Mouse (Mus musculus) spleen, postnatal 10 days (tissue): ENCODE data around the gene Mkln1.

Experiments used
- DNase-seq, 2 experiments: peaks; one replicate each; pipeline ENCODE4 v3.0.0; 2021 to 2022; ENCODE audit warnings: low spot score in 2 of 2

Mkln1 gene

DNA sequence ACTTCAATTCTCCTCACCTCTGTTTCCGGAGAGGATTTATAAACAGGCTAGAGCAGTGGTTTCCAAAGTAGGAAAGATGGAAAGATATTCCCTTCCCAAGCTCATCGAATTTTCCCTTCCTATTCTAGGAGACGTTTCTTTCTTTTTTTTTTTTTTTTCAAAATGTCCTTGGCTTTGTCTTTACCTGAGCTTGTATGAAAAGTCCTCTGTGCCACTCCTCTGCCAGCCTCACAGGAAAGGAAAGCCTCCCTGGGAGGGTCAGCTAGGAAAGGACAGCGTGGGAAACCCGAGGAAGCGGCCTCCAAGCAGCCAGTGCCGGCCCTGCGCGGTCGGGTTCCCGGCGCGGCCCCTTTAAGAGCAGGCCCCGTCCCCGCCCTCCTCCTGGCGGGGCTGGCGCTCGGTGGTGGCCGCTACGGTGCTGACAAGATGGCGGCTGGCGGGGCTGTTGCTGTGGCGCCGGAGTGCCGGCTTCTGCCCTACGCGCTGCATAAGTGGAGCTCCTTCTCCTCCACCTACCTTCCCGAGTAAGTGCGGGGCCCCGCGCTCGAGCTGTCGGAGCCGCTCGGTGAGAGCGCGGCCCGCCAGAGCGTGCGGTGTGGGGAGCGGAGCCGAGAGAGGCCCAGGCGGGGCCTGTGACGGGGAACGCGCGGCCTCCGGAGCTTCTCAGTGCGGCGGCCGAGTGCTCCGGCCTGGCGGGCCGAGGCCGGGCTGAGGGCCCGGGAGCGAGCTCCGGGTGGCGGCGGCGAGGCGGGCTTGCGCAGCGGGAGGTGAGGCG is at the start of gene Mkln1:
Gene Mkln1, plus strand, starts transcription at position 305 of the 775 bp plus-strand sequence.
- peak; percentile 91 for DNase-seq

- DNase-seq: no peak
Measured at GRCm38 (mm10) chr6:31356444-31357191, 41.9 kb upstream of the Mkln1 start.

DNA sequence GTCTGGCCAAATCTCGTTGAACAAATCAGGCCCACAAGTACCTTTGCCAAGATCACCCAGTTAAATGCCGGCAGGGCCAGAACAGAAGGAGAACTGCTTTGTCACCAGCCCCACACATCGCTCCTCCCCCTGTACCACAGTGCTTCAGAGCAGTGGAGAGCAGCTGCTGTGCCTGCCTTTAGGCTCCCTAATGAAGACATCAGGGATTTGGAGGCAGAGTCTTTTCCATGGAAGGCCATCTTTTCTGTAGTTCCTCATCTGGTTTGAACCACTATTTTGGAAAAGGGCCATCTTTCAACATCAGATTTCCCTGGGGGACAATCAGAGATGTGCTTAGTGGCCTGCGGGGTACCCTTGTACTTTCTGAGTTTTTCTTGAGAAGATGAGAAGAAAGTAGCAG is 41.2 kb upstream of the Mkln1 start:
- no peak for DNase-seq

DNA sequence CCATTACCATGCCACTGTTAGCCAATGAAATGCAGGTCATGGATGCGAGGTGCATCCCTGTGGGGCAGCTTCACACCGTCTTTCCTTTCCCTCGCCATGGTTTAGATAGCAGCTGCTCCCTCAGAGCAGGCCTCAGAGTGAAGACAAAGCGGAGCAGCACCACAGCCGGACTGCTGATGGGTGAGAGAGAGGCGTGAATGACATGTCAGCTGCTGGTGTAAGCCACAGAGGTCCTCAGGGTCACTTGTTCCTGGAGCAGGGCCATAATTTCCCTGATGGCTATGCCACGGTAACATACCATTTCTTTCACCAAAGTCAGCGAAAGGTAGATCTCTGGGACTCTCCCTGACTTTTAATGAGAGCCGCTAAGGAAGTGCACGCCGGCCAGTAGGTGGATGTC is 35.9 kb upstream of the Mkln1 start:
- no peak for DNase-seq

GRCm38 (mm10) chr6:31364399-31364798 is 34.1 kb upstream of the Mkln1 start:
- DNase-seq: no peak

GRCm38 (mm10) chr6:31367947-31368346 is 30.6 kb upstream of the Mkln1 start:
- no peak for DNase-seq

GRCm38 (mm10) chr6:31368559-31368958 is 30.0 kb upstream of the Mkln1 start:
- no peak for DNase-seq

GRCm38 (mm10) chr6:31369875-31370274 is 28.7 kb upstream of the Mkln1 start:
- DNase-seq: peak in 1 of 2 experiments; percentile 57

DNA sequence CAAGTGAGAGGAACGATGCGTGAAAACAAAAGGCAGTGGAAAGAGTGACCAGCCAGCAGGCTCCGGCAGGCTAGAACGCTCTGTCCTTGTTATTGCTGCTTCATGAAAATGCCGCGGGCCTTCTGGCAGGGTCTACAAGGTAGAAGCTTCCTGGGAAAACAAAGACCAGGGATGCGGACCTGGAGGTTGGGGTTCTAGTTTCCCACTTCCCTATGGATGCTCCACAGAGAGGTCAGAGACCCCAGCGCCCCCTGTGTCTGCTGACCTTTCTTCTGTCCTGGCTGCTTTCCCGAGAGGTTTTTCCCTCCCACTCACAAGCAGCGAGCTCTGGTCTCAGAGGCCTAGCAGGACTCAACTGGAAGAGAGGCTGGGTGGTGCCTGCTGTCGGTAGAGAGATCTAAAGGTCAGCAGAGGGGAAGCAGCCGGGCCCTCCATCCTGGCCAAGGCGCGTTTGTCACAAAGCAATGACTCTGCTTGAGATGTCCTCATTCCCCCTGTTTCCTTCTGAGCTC is 27.9 kb upstream of the Mkln1 start:
- DNase-seq: no peak

- no peak for DNase-seq
Measured at GRCm38 (mm10) chr6:31371140-31371539, 27.4 kb upstream of the Mkln1 start.

- no peak for DNase-seq
Measured at GRCm38 (mm10) chr6:31372620-31373019, 25.9 kb upstream of the Mkln1 start.

DNA sequence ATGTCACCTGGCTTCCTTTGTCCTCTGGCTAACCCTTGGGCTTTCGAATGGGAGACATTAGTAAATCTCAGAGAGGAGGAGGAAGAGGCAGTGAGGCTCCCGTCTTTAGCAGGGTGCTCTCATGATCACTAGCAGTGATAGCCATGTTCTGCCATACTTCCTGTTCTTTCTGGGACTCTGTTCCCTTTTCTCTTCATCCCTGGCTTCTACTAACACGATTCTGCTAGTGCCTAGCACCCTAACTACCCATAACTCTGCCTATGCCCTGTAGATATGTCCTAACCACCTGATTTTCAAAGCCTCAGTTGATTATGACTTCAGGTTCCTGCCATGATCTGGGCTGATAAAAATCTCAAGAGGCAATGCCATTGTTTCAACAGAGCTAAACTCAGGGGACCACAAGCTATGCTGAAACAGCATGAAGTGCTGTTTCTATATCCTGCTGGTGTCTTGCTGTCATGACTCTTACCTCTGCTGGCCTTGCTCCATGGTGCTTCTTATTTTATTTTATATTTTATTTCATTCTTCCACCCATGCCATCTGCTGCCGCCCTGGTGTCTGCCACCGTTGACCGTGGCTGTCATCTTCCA is 25.4 kb upstream of the Mkln1 start:
- no peak for DNase-seq

GRCm38 (mm10) chr6:31382989-31383388 is 15.5 kb upstream of the Mkln1 start:
- DNase-seq: no peak

DNA sequence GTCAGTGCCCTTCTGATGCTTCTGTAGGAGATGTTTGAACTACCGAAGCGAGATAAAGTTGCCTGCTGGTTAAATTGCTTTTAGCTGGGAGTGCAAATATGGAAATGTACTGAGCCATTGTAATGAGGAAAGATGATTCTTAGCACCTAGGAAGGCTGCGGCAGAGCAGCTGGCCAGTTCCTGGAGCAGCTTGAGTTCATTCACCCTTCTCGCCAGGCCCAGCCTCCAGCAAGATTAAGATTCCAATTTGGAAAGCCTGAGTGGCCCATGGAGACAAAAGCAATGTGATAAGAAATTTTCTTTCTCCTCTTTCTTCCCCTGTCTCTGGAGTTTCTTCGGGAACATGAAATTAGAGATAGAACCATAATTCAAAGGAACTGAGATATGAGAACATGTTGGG is 13.7 kb upstream of the Mkln1 start:
- DNase-seq: no peak

- no peak for DNase-seq
Measured at GRCm38 (mm10) chr6:31385281-31386145, 13.0 kb upstream of the Mkln1 start.

DNA sequence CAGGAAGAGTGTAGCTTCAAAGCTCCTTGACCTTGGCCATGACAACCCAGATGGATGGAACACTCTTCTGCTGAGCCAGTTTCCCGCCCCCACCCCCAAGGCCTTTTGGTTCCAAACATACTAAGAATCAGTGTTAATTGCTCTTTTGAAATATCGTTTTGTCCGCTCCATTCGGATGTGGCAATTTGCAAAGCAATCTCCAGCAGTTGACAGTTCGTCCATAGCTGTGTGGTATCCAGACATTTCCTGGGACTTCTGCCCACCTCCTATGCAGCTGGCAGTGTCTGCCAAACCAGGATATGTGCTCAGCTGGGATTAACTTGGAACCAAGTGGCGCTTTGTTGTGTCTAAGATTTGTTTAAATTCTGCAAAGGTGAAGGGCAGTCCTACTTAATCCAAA is 8.8 kb upstream of the Mkln1 start:
- no peak for DNase-seq

DNA sequence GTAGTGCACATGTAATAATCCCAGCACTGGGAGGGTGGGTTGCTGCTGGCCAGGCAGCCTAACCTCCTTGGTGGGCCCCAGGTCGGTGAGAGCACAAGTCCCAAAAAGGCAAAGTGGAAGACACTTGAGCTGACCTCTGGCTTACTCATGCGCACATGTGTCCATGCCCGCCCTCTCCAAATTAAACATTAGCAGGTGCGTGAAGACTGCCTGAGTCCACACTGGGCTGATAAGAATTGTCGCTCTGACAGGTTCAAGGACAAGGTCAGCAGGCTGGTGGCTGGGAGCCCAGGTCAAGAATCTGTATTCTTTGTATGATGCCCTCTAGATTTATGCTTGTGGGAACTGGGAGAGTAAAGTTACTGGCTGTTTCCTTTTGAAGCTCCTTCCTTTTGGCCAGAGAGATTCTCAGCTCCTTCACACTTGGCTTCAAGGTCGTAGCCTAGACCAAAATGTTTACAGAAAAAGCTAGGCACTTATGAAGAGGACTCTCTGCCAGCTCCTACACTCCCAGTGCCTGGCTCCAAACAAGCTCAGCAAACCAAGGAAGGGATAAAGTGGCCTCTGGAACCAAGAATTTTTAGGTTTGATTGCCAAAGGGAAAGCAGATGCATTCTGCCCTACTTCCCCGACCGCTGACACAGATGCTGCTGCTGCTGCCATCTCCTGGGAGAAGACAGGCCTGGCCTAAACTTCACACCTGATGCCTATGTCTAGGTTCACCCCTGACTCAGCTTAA is 8.1 kb upstream of the Mkln1 start:
- DNase-seq: no peak

DNA sequence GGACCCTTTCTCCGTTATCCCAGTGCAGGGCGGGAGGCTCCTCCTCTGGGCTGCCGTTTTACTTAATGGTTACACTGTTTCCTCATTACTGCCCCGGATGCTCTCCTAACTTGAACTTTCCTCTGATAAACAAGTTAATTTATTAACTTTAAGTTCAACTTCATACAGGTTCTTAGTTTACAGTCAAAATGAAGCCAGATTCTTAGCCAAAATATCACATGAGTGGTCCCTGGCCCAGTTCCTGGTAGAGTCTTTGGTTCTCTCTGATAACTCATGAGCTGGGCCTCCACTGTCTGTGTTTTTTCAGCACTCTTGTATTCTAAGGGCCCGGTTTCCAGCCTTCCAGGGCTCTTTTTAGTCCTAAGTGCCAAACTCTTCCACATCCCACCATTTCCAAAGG is 5.7 kb upstream of the Mkln1 start:
- no peak for DNase-seq

DNA sequence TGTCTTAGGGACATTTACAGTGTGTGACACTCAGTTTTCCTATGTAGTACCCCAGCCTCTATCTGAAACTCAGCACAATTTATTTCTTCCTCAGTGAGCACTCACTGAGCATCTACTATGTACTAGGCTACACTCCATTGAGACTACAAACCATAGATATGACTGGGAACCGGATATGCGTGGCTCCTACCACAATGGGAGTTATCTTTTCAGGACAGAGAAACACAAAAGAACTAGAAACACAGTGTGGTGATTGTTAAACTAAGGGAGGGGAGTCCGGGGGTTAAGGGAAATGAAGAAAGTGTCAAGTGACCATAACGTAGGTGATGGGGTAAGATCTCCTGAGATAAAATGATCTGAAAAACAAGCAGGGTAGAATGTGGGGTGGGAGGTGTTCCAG is 2.4 kb upstream of the Mkln1 start:
- DNase-seq: no peak

DNA sequence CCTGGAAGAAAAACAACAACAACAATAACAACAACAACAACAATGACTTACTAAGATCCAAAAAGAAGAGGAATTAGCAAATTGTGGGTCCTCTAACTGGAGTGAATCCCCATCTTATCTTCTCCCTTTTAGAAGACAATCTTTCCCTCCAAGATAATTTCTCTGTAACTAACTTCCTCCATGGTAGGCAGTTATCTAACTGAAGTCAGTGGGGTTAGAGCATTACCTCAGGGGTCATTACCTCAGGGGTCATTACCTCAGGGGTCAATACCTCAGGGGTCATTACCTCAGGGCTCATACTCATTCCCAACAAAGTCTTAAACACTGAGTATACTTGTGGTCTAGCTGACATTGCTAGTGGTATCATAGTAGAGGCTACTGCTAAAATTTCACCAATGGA is 1.2 kb upstream of the Mkln1 start:
- no peak for DNase-seq
